Mouse (Mus musculus): ENCODE results near the gene Slc35b4. TPM values are rescaled to one million over a fixed set of nuclear protein-coding genes. Genes with fewer than 3 reads are reported as not detected.

Gene Slc35b4
- total and polyA plus RNA-seq, 3 experiments: 11.7 to 46.9 (median 25.0) TPM

DNA sequence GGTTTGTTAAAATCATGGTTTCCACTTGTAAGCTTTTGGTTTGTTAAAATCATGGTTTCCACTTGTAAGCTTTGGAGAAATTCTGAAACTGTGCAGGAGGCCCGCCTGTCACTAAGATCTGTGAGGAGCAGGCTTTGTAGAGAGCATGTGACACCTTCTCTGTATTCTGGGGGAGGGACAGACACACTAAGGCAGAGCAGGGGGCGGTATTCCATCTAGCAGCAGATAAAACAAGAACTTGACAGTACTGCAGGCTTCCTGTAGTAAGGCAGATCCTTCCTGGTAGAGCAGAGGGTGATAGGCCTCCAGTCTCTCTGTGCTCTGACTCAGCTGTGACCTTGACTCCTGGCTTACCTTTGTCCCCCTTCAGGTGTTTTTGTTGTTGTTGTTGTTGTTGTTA lies 47.6 kb downstream of the Slc35b4 start:
- DNase-seq: no peak

DNA sequence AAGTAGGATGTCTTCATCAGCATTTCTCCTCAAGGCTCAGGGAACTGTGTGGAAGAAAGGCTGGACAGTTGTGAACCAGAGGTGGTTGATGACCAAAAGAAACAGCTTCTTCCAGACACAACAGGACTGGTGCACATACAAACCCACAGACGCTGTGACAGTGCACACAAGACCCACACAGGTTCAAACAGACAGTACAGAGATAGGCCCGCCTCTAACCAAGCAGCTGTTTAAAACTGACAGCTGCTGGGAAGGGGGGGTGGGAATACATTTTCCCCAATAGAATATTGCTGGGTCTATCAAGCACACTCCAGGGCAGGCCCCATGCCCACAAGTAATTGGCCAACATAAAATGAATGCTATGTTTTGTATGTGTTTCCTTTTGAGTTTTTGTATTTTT lies 52.5 kb downstream of the Slc35b4 start:
- DNase-seq: no peak

GRCm38 (mm10) chr6:34116838-34117478 lies 60.0 kb downstream of the Slc35b4 start:
- DNase-seq: no peak

DNA sequence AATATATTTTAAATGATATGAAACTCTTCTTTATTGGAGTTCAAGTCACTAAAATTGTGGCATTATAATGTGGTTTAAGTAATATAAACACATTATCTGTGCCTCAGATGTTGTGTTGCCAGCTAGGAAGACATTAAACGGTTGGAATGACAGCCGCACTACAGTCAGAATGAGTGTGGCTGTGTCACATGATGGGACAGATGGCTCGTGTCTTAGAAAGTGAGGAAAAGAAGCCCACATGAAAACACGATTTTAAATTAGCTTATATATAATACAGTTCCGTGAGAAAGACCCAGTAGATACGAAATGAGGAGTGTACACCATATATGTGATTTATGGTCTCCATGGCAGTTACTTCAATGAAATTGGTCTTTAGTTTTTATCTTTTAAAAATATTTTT lies 65.5 kb downstream of the Slc35b4 start:
- DNase-seq: no peak

- DNase-seq: no peak
Observed at GRCm38 (mm10) chr6:34110571-34110970, 66.3 kb downstream of the Slc35b4 start.

Other genes starting within 250 kb of the Slc35b4 start
- gene Lrguk, start 147.7 kb downstream of the Slc35b4 start, total RNA-seq (2021): under 1 TPM; 0.32 to 0.41 TPM
- gene Lrguk, start 147.7 kb downstream of the Slc35b4 start, polyA plus RNA-seq (2012; rRNA removed): 0.06 and 0.07 TPM in 2 replicates
- 100 to 1,000 TPM; 232 to 352 TPM for gene Akr1b3, start 140.4 kb upstream of the Slc35b4 start, total RNA-seq (2021)
- 187 and 213 TPM in 2 replicates for gene Akr1b3, start 140.4 kb upstream of the Slc35b4 start, polyA plus RNA-seq (2012; rRNA removed)
- 100 to 1,000 TPM; 267 to 269 TPM for gene Akr1b8, start 177.0 kb upstream of the Slc35b4 start, total RNA-seq (2021)
- 20.2 and 28.5 TPM in 2 replicates for gene Akr1b8, start 177.0 kb upstream of the Slc35b4 start, polyA plus RNA-seq (2012; rRNA removed)
- gene Akr1b10, start 207.1 kb upstream of the Slc35b4 start, total RNA-seq (2021): 100 to 1,000 TPM; 167 to 199 TPM
- gene Akr1b10, start 207.1 kb upstream of the Slc35b4 start, polyA plus RNA-seq (2012; rRNA removed): 53.5 and 64.3 TPM in 2 replicates
- gene Akr1b7, start 235.2 kb upstream of the Slc35b4 start, total RNA-seq (2021): 1,000 to 10,000 TPM; 2,991 to 6,085 TPM
- 318 and 465 TPM in 2 replicates for gene Akr1b7, start 235.2 kb upstream of the Slc35b4 start, polyA plus RNA-seq (2012; rRNA removed)